ENCODE assay signal across 9 mouse cellular contexts in the genomic region with DNA sequence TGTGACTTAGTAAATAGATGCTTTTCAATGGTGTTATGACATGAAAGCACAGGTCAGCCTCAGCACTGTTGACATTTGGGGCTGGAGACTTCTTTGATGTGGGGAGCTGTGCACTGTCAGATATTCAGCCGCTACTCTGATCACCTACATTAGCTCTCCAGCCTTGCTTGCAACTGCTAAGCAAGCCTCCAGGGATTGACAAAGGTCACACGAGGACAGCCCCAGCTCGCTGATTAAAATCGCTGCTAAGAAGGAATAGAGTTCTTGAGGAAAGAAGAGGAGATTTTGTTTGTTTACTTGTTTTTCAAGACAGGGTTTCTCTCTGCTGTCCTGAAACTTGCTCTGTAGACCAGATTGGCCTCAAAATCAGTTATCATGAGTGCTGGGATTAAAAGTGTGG.
DNase-seq lines count a peak whose midpoint lies in the region; ATAC-seq and TF ChIP-seq lines count a peak whose summit lies in the region.
"Had no signal": no experiment of that assay in that cellular context is flagged by ENCODE, and none has a peak within 500 bp of the region (broad histone marks: within the 10 kb centered on the region; RNA-seq: fewer than 3 reads in every experiment).

No protein-coding gene starts in this region.

- ATAC-seq in forebrain, embryonic 13.5 days, result no peak
- no peak for ATAC-seq in forebrain, embryonic 12.5 days (ENCODE audit: low FRiP score)
- peak; percentile 15; the same call in 1 of the 2 replicates for ATAC-seq in stomach, embryonic 14.5 days (ENCODE audit: insufficient number of reproducible peaks, insufficient read depth, low FRiP score, low read depth)
- ATAC-seq in stomach, postnatal 0 days (ENCODE audit: low FRiP score, low TSS enrichment), result no peak
- no peak for ATAC-seq in activated CD4-positive, CD25-positive, alpha-beta regulatory T cell, adult 4 months

- peak overlapping the region; percentile 68; the same call in 1 of the 2 replicates for H3K4me2 ChIP-seq in forebrain, embryonic 13.5 days
- H3K4me2 ChIP-seq in forebrain, embryonic 12.5 days, result no peak overlapping the region; the same call in 1 of the 2 replicates
- no peak overlapping the region; the same call in 1 of the 2 replicates for H3K4me2 ChIP-seq in stomach, embryonic 14.5 days (replicated peaks; ENCODE audit: low read depth, low read length)
- H3K4me2 ChIP-seq in stomach, postnatal 0 days (replicated peaks; ENCODE audit: low read depth), result no peak overlapping the region

- TF ChIP-seq EP300 in stomach, postnatal 0 days (optimal IDR thresholded peaks at IDR 0.05), result no peak

- no peak for DNase-seq in stomach, postnatal 0 days (ENCODE audit: low spot score)
- DNase-seq in kidney, postnatal 4 days, result peak; percentile 14 to 31
- no peak for DNase-seq in thymus, postnatal 36 days
- no peak for DNase-seq in right cerebral cortex, postnatal 14 days

- 33% methylated on average over 4 of the region's 4 CpGs for WGBS in forebrain, embryonic 13.5 days
- WGBS in forebrain, embryonic 12.5 days, result 38% methylated on average over 4 of the region's 4 CpGs
- WGBS in stomach, embryonic 14.5 days, result 46% methylated on average over 4 of the region's 4 CpGs
- 44% methylated on average over 4 of the region's 4 CpGs for WGBS in stomach, postnatal 0 days

- no peaks in the 10 kb centered on the region for H3K27me3 ChIP-seq in forebrain, embryonic 13.5 days
- H3K27me3 ChIP-seq in forebrain, embryonic 12.5 days, result no peaks in the 10 kb centered on the region
- H3K27me3 ChIP-seq in stomach, embryonic 14.5 days (ENCODE audit: control insufficient read depth, insufficient read depth, low read length), result no peaks in the 10 kb centered on the region
- no peaks in the 10 kb centered on the region for H3K27me3 ChIP-seq in stomach, postnatal 0 days (ENCODE audit: control insufficient read depth, insufficient read depth, low read length)

- no peak overlapping the region for H3K27ac ChIP-seq in forebrain, embryonic 13.5 days
- H3K27ac ChIP-seq in forebrain, embryonic 12.5 days, result no peak overlapping the region
- H3K27ac ChIP-seq in stomach, embryonic 14.5 days (ENCODE audit: low read length), result no peak overlapping the region
- no peak overlapping the region for H3K27ac ChIP-seq in stomach, postnatal 0 days (replicated peaks)

- no peak overlapping the region for H3K4me3 ChIP-seq in forebrain, embryonic 13.5 days
- H3K4me3 ChIP-seq in forebrain, embryonic 12.5 days (replicated peaks), result no peak overlapping the region
- no peak overlapping the region for H3K4me3 ChIP-seq in stomach, embryonic 14.5 days (ENCODE audit: low read depth, low read length)
- H3K4me3 ChIP-seq in stomach, postnatal 0 days (ENCODE audit: low read depth, low read length), result no peak overlapping the region
- H3K4me3 ChIP-seq: myocyte had no signal

- H3K9ac ChIP-seq in forebrain, embryonic 13.5 days, result no peak overlapping the region
- no peak overlapping the region for H3K9ac ChIP-seq in forebrain, embryonic 12.5 days
- H3K9ac ChIP-seq in stomach, embryonic 14.5 days (replicated peaks; ENCODE audit: low read depth, low read length), result no peak overlapping the region
- no peak overlapping the region for H3K9ac ChIP-seq in stomach, postnatal 0 days (ENCODE audit: low read length)

- H3K36me3 ChIP-seq in forebrain, embryonic 13.5 days (ENCODE audit: poor library complexity, severe bottlenecking), result no peaks in the 10 kb centered on the region
- H3K36me3 ChIP-seq in forebrain, embryonic 12.5 days (replicated peaks), result no peaks in the 10 kb centered on the region
- no peaks in the 10 kb centered on the region for H3K36me3 ChIP-seq in stomach, embryonic 14.5 days (ENCODE audit: control insufficient read depth, insufficient read depth, low read length)
- no peaks in the 10 kb centered on the region for H3K36me3 ChIP-seq in stomach, postnatal 0 days (ENCODE audit: control insufficient read depth, insufficient read depth, low read length)

- H3K4me1 ChIP-seq in forebrain, embryonic 13.5 days, result peaks cover 12% of the 10 kb centered on the region
- peaks cover 17% of the 10 kb centered on the region for H3K4me1 ChIP-seq in forebrain, embryonic 12.5 days
- 0 out of 2 replicates have a peak, but pooled peaks cover 9% of the 10 kb centered on the region for H3K4me1 ChIP-seq in stomach, embryonic 14.5 days (ENCODE audit: control insufficient read depth, insufficient read depth, low read length)
- H3K4me1 ChIP-seq in stomach, postnatal 0 days (replicated peaks; ENCODE audit: control insufficient read depth, insufficient read depth), result no peaks in the 10 kb centered on the region

- no peak for TF ChIP-seq CTCF in stomach, postnatal 0 days (IDR thresholded peaks at IDR 0.05; ENCODE audit: low read depth)

- H3K9me3 ChIP-seq in forebrain, embryonic 13.5 days (replicated peaks), result no peaks in the 10 kb centered on the region
- no peaks in the 10 kb centered on the region for H3K9me3 ChIP-seq in forebrain, embryonic 12.5 days
- H3K9me3 ChIP-seq in stomach, embryonic 14.5 days (ENCODE audit: control insufficient read depth, low read depth, low read length), result peaks cover 11% of the 10 kb centered on the region; the same call in 1 of the 2 replicates
- no peaks in the 10 kb centered on the region for H3K9me3 ChIP-seq in stomach, postnatal 0 days (ENCODE audit: control insufficient read depth, low read length)

Comparison
In these comparisons a context has a peak if more than half of its experiments do, and no peak if none do; other contexts are left out.
1. DNase-seq: peak in kidney, postnatal 4 days (2 of 2); none in stomach, postnatal 0 days (single experiment), thymus, postnatal 36 days (0 of 2) and right cerebral cortex, postnatal 14 days (single experiment).